Mouse (Mus musculus): ENCODE measurements around the gene Ros1. TPM values are rescaled to one million over a fixed set of nuclear protein-coding genes. Genes with fewer than 3 reads are reported as not detected.

Gene Ros1
- total RNA-seq, 2 experiments from 2014 or later: not detected

GRCm38 (mm10) chr10:52022413-52023212 is 172.4 kb downstream of the Ros1 start, which contains the start of gene Vgll2:
Vgll2 (plus strand) TSS chr10:52022502.
- DNase-seq: no peak

GRCm38 (mm10) chr10:52021736-52022394 is 173.2 kb downstream of the Ros1 start:
- no peak for DNase-seq

GRCm38 (mm10) chr10:52021231-52021630 is 173.8 kb downstream of the Ros1 start:
- DNase-seq: no peak

- DNase-seq: no peak
Measured at GRCm38 (mm10) chr10:52018471-52018870, 176.6 kb downstream of the Ros1 start.

Small RNAs within 50 kb of the gene (microRNA-seq; reads per million reads assigned to microRNA genes)
- 0 reads per million in 2 experiments for gene Gm24084

Other genes starting within 250 kb of the Ros1 start
- gene Vgll2, start 172.7 kb downstream of the Ros1 start, total RNA-seq (2021): under 1 TPM; 0.42 to 0.85 TPM
- gene Dcbld1, start 38.4 kb upstream of the Ros1 start, total RNA-seq (2021): 1 to 10 TPM; 3.9 to 5.9 TPM
- not detected for gene Gm26741, start 163.5 kb upstream of the Ros1 start, total RNA-seq (2021)
- gene Gopc, start 186.9 kb upstream of the Ros1 start, total RNA-seq (2021): 10 to 100 TPM; 12.2 to 13.1 TPM
- gene Nepn, start 193.7 kb upstream of the Ros1 start, total RNA-seq (2021): under 1 TPM; 0.21 to 0.40 TPM
- 10 to 100 TPM; 38.7 to 38.8 TPM for gene Nus1, start 222.3 kb upstream of the Ros1 start, total RNA-seq (2021)